Mouse (Mus musculus): Measurements from ENCODE around the gene Cnot6.

Cnot6 gene

GRCm38 (mm10) chr11:49712555-49713335 lies at the start of gene Cnot6:
Gene Cnot6 (minus strand): TSS chr11:49712723.
- CTCF ChIA-PET = interaction anchor here (0.6 kb wide), 1 partner anchor 829 kb away, joined by 3 read pairs; no protein-coding TSS in a partner anchor

GRCm38 (mm10) chr11:49761130-49761529 lies 48.6 kb upstream of the Cnot6 start:
- CTCF ChIA-PET = no interaction called here

DNA sequence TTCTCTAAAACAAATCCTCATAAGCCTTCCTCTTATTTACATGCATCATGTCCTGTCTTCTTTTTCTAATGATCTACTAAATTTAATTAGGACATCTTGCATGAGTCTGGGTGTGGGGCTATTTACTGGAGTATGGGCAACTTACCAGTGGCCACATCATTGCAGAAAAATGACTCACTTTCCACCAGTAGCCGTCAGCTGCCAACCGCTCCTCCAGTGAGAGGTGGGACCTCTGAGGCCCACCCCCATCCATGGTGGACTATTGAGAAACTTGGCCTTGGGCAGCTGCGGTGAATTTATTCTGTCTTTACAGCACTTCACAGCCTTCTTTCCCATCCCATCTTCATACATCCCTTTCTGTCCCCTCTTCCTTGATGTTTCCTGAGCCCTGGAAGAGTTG lies 45.6 kb upstream of the Cnot6 start:
- CTCF ChIA-PET = no interaction called here

- CTCF ChIA-PET = no interaction called here
Observed at GRCm38 (mm10) chr11:49754958-49755665, 42.6 kb upstream of the Cnot6 start.

- CTCF ChIA-PET = no interaction called here
Observed at GRCm38 (mm10) chr11:49746756-49747155, 34.2 kb upstream of the Cnot6 start.

- CTCF ChIA-PET = no interaction called here
Observed at GRCm38 (mm10) chr11:49745839-49746238, 33.3 kb upstream of the Cnot6 start.

- CTCF ChIA-PET = interaction anchor here (0.8 kb wide), 1 partner anchor 106 kb away, joined by 3 read pairs; no protein-coding TSS in a partner anchor
Observed at GRCm38 (mm10) chr11:49744981-49745380, 32.5 kb upstream of the Cnot6 start.

DNA sequence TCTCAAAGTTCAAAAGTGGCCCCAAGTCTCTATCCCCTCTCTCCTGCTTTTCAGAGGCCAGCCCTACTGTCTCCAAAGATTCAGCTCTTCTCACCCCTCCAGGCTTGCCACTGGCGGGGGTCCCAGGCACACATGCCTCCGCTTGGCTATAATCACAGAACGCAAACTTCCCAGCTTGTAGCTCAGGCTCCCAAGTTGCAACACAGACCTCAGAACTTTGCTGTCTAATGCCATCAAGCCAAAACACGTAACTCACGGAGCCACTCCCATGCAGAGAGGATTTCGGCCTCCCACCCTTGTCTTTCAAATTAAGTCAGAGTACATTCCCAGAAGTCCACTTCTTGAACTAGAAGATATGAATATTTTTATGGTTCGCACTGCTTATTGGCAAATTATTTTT lies 31.1 kb upstream of the Cnot6 start:
- CTCF ChIA-PET = no interaction called here

- CTCF ChIA-PET = no interaction called here
Observed at GRCm38 (mm10) chr11:49742248-49742647, 29.7 kb upstream of the Cnot6 start.

- CTCF ChIA-PET = interaction anchor here (1.1 kb wide), 1 partner anchor 12 kb away, joined by 3 read pairs; no protein-coding TSS in a partner anchor
Observed at GRCm38 (mm10) chr11:49739776-49740175, 27.3 kb upstream of the Cnot6 start.

DNA sequence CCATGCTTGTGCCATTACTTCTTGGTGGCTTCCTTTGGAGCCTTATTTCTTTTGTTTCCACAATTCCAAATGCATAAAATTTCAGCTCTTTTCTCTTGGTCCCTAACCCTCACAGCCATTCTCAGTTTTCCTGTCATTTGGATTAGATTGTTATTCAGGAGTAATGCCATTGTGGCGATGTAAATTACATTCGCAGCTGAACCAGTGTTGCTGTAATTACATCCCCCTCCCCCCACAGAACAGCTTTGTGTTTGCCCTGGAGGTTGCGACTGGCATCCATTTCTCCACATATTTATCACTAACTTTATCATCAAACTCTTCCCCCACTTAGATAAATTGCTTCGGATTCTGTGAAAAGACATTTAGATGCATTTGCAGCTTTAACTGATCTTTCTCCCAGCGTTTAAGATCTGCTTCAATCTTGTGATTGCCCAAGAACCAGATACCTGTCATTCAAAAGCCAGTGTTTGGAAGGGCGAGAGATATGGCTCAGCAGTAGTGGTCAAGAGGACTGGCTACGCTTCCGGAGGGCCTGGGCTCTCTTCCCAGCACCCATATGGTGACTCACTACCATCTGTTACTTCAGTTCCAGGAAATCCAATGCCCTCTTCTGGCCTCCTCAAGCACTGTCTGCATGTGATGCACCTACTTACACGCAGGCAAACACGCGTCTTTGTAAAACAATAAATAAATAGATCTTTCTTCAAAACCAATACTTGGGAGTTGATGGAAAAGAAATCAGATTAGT lies 26.3 kb upstream of the Cnot6 start:
- CTCF ChIA-PET = interaction anchor here (0.6 to 0.8 kb wide), 3 partner anchors 52 to 155 kb away, joined by 3 to 4 read pairs (median 4); no protein-coding TSS in a partner anchor

GRCm38 (mm10) chr11:49737625-49738024 lies 25.1 kb upstream of the Cnot6 start:
- CTCF ChIA-PET = interaction anchor here (0.6 to 0.7 kb wide), 2 partner anchors 53 to 156 kb away, joined by 3 to 4 read pairs; no protein-coding TSS in a partner anchor

DNA sequence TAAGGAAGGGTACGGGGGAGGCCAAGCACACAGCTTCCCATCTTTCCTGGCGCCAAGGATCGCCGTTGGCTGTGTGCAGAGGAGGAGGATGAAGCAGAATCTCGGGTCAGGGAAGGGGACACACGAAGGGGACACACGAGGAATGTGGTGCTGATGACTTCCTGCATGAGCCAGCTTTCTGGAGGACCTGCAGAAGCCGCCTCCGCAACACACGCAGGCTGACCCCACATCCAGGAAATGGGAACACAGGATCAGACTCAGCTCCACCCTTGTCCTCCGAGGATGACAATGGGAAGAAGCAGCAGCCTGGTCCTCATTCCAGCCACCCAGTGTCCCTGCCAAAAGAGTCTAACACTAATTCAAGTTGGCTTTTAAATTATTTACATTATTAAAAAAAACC lies 22.2 kb upstream of the Cnot6 start:
- CTCF ChIA-PET = interaction anchor here (0.5 kb wide), 1 partner anchor 55 kb away, joined by 4 read pairs; no protein-coding TSS in a partner anchor

GRCm38 (mm10) chr11:49730275-49730948 lies 17.9 kb upstream of the Cnot6 start:
- CTCF ChIA-PET = no interaction called here

DNA sequence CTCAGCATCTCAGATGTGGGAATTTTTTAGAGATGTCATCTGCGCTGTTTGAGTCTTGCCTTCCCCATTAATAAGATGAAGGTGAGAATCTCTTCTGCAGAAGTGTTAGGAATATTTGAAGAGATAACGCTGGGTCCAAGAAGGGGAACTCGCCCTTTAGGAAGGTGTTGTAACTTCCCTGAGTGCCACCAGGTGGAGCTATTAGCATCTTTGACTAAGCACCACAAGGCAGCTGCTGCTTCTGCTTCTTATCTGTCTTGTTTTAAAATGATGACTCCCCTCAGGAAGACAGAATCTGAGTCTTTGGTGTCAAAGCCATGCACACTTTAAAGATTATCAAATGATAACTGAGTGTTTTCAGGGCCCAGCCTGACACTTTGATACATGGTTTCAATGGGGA lies 15.4 kb upstream of the Cnot6 start:
- CTCF ChIA-PET = interaction anchor here (1.2 kb wide), 1 partner anchor 13 kb away, joined by 3 read pairs; no protein-coding TSS in a partner anchor

GRCm38 (mm10) chr11:49726800-49727199 lies 14.3 kb upstream of the Cnot6 start:
- CTCF ChIA-PET = no interaction called here

DNA sequence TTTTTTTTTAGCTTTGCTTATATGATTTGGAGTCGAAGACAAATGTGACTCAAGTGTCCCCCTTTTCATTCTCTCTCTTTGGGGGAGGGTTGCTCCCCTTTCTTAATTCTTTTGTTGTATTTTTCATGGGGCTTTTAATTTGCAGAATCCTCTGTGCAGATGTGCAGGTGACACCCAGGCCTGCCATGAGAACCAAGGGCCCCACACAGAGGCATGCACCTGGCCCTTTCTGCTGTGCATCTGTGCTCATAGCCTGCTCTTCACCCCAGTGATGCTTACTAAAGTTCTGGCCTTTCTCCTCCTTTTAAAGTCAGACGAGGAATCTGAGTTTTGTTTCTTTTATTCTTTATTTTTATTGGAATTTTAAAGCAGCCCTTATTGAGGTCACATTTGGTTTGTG lies 12.2 kb upstream of the Cnot6 start:
- CTCF ChIA-PET = interaction anchor here (0.6 kb wide), 1 partner anchor 53 kb away, joined by 3 read pairs; no protein-coding TSS in a partner anchor

- CTCF ChIA-PET = interaction anchor here (0.6 kb wide), 1 partner anchor 604 kb away, joined by 3 read pairs; no protein-coding TSS in a partner anchor
Observed at GRCm38 (mm10) chr11:49723281-49723680, 10.8 kb upstream of the Cnot6 start.

DNA sequence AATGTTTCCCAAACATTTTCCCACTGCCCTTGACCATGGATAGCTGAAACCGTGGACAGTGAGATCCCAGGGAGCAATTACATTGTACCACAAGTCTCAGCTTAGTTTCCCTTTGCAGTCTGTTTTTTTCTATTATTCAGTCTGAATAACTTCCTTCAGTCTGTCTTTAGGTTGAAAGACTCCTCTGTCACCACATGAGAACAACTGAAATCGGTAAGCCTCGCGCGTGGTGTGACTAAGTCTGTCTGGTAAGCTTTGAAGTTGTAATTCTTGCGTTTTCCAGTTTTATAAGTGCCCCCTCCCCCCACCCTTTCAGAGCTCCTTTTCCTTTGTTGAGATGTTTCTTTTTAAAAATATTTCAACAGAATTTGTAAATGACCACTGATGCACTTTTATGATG lies 10.2 kb upstream of the Cnot6 start:
- CTCF ChIA-PET = interaction anchor here (0.6 kb wide), 1 partner anchor 605 kb away, joined by 3 read pairs; no protein-coding TSS in a partner anchor

- CTCF ChIA-PET = interaction anchor here (0.5 kb wide), 1 partner anchor 106 kb away, joined by 3 read pairs; no protein-coding TSS in a partner anchor
Observed at GRCm38 (mm10) chr11:49721358-49721757, 8.8 kb upstream of the Cnot6 start.

Data from spleen, embryonic (tissue).